Mouse (Mus musculus): Measurements from ENCODE around the gene Gpkow. TPM values are rescaled to one million over a fixed set of nuclear protein-coding genes. Genes with fewer than 3 reads are reported as not detected.
"Not testable (repeated sequence)": the region's sequence is repeated elsewhere in the genome, so short reads cannot be mapped to it uniquely, and the experiment has no call there.

Gpkow gene
- polyA plus RNA-seq, 1 experiment from 2014 or later, result 30.0 TPM

GRCm38 (mm10) chrX:7714135-7714899, 17.4 kb downstream of the Gpkow start, which contains the start of gene Wdr45:
Wdr45 (plus strand) TSS chrX:7714333.
- not testable (repeated sequence) for H3K9me3 ChIP-seq (ENCODE audit: control insufficient read depth, low read length); H3K27me3 ChIP-seq (replicated peaks; ENCODE audit: control insufficient read depth, insufficient read depth, low read length); H3K36me3 ChIP-seq (ENCODE audit: control insufficient read depth, insufficient read depth, low read length); H3K27ac ChIP-seq (ENCODE audit: low read depth, low read length); H3K9ac ChIP-seq (ENCODE audit: low read depth, low read length); H3K4me1 ChIP-seq (replicated peaks; ENCODE audit: control insufficient read depth, insufficient read depth, low read length)
- ATAC-seq (replicated peaks; ENCODE audit: low FRiP score) (peak; percentile 94), DNase-seq (ENCODE audit: low spot score) (peak; percentile 71)
- Histone ChIP-seq H3K4me3 (ENCODE audit: low read depth, low read length) (peak within 1 kb of the TSS; percentile 44), H3K4me2 (peak within 1 kb of the TSS; percentile 60)
- 13% methylated on average over 33 of the region's 60 CpGs for WGBS

GRCm38 (mm10) chrX:7716058-7716457, 19.1 kb downstream of the Gpkow start:
- H3K4me3 ChIP-seq (ENCODE audit: low read depth, low read length); H3K4me2 ChIP-seq; DNase-seq (ENCODE audit: low spot score); H3K4me1 ChIP-seq (replicated peaks; ENCODE audit: control insufficient read depth, insufficient read depth, low read length); H3K27ac ChIP-seq (ENCODE audit: low read depth, low read length); H3K9me3 ChIP-seq (ENCODE audit: control insufficient read depth, low read length); H3K36me3 ChIP-seq (ENCODE audit: control insufficient read depth, insufficient read depth, low read length); H3K27me3 ChIP-seq (replicated peaks; ENCODE audit: control insufficient read depth, insufficient read depth, low read length); H3K9ac ChIP-seq (ENCODE audit: low read depth, low read length); ATAC-seq (replicated peaks; ENCODE audit: low FRiP score): not testable (repeated sequence)
- WGBS, result 8% methylated on average over 1 of the region's 1 CpGs

- Histone ChIP-seq H3K27me3 (replicated peaks; ENCODE audit: control insufficient read depth, insufficient read depth, low read length) (no peaks in the 10 kb centered on the region), H3K4me2 (peak within 1 kb of the TSS; percentile 75), H3K36me3 (ENCODE audit: control insufficient read depth, insufficient read depth, low read length) (no peaks in the 10 kb centered on the region; the same call in 1 of the 2 replicates), H3K9me3 (ENCODE audit: control insufficient read depth, low read length) (no peaks in the 10 kb centered on the region), H3K9ac (ENCODE audit: low read depth, low read length) (peak within 1 kb of the TSS; percentile 67), H3K27ac (ENCODE audit: low read depth, low read length) (peak within 1 kb of the TSS; percentile 73), H3K4me3 (ENCODE audit: low read depth, low read length) (peak within 1 kb of the TSS; percentile 72), H3K4me1 (replicated peaks; ENCODE audit: control insufficient read depth, insufficient read depth, low read length) (peaks cover 3% of the 10 kb centered on the region; the same call in 1 of the 2 replicates)
- ATAC-seq (replicated peaks; ENCODE audit: low FRiP score) (peak; percentile 89), DNase-seq (ENCODE audit: low spot score) (peak; percentile 78)
- 23% methylated on average over 22 of the region's 22 CpGs for WGBS
These were observed 24.8 kb downstream of the Gpkow start, which contains the start of gene Gm45208 for GRCm38 (mm10) chrX:7721514-7722281. Gm45208 (plus strand) TSS chrX:7722245.

GRCm38 (mm10) chrX:7722282-7722611, 25.3 kb downstream of the Gpkow start:
- DNase-seq (ENCODE audit: low spot score) (no peak), ATAC-seq (replicated peaks; ENCODE audit: low FRiP score) (no peak)
- peak overlapping the region; percentile 73; the same call in 1 of the 2 replicates for H3K27ac ChIP-seq (ENCODE audit: low read depth, low read length)
- H3K9ac ChIP-seq (ENCODE audit: low read depth, low read length), result peak overlapping the region; percentile 67
- H3K4me1 ChIP-seq (replicated peaks; ENCODE audit: control insufficient read depth, insufficient read depth, low read length), result peaks cover 3% of the 10 kb centered on the region; the same call in 1 of the 2 replicates
- H3K4me2 ChIP-seq, result peak overlapping the region; percentile 75
- H3K9me3 ChIP-seq (ENCODE audit: control insufficient read depth, low read length), result no peaks in the 10 kb centered on the region
- H3K36me3 ChIP-seq (ENCODE audit: control insufficient read depth, insufficient read depth, low read length), result no peaks in the 10 kb centered on the region; the same call in 1 of the 2 replicates
- no peaks in the 10 kb centered on the region for H3K27me3 ChIP-seq (replicated peaks; ENCODE audit: control insufficient read depth, insufficient read depth, low read length)
- H3K4me3 ChIP-seq (ENCODE audit: low read depth, low read length), result peak overlapping the region; percentile 72
- 15% methylated on average over 11 of the region's 11 CpGs for WGBS

GRCm38 (mm10) chrX:7722691-7723090, 25.8 kb downstream of the Gpkow start:
- 14% methylated on average over 4 of the region's 4 CpGs for whole genome bisulfite sequencing
- H3K36me3 ChIP-seq (ENCODE audit: control insufficient read depth, insufficient read depth, low read length), result no peaks in the 10 kb centered on the region; the same call in 1 of the 2 replicates

GRCm38 (mm10) chrX:7724135-7724534, 27.2 kb downstream of the Gpkow start:
- Histone ChIP-seq H3K9me3 (ENCODE audit: control insufficient read depth, low read length) (no peaks in the 10 kb centered on the region), H3K27me3 (replicated peaks; ENCODE audit: control insufficient read depth, insufficient read depth, low read length) (no peaks in the 10 kb centered on the region), H3K27ac (ENCODE audit: low read depth, low read length) (no peak overlapping the region), H3K4me3 (ENCODE audit: low read depth, low read length) (no peak overlapping the region), H3K36me3 (ENCODE audit: control insufficient read depth, insufficient read depth, low read length) (no peaks in the 10 kb centered on the region; the same call in 1 of the 2 replicates), H3K4me1 (replicated peaks; ENCODE audit: control insufficient read depth, insufficient read depth, low read length) (peaks cover 3% of the 10 kb centered on the region; the same call in 1 of the 2 replicates), H3K9ac (ENCODE audit: low read depth, low read length) (no peak overlapping the region), H3K4me2 (no peak overlapping the region)
- DNase-seq (ENCODE audit: low spot score) (no peak), ATAC-seq (replicated peaks; ENCODE audit: low FRiP score) (no peak)
- 74% methylated on average over 7 of the region's 7 CpGs for WGBS

More at GRCm38 (mm10) chrX:7722691-7723090, 25.8 kb downstream of the Gpkow start:
- DNase-seq (ENCODE audit: low spot score), result no peak
- H3K4me2 ChIP-seq, result peak overlapping the region; percentile 75
- no peak overlapping the region for H3K27ac ChIP-seq (ENCODE audit: low read depth, low read length)
- H3K4me3 ChIP-seq (ENCODE audit: low read depth, low read length), result peak overlapping the region; percentile 72
- no peaks in the 10 kb centered on the region for H3K9me3 ChIP-seq (ENCODE audit: control insufficient read depth, low read length)
- H3K27me3 ChIP-seq (replicated peaks; ENCODE audit: control insufficient read depth, insufficient read depth, low read length), result no peaks in the 10 kb centered on the region
- H3K9ac ChIP-seq (ENCODE audit: low read depth, low read length), result peak overlapping the region; percentile 67
- H3K4me1 ChIP-seq (replicated peaks; ENCODE audit: control insufficient read depth, insufficient read depth, low read length), result peaks cover 3% of the 10 kb centered on the region; the same call in 1 of the 2 replicates
- no peak for ATAC-seq (replicated peaks; ENCODE audit: low FRiP score)

GRCm38 (mm10) chrX:7725841-7726240, 28.9 kb downstream of the Gpkow start:
- H3K4me1 ChIP-seq (replicated peaks; ENCODE audit: control insufficient read depth, insufficient read depth, low read length), result peaks cover 3% of the 10 kb centered on the region; the same call in 1 of the 2 replicates
- H3K36me3 ChIP-seq (ENCODE audit: control insufficient read depth, insufficient read depth, low read length), result no peaks in the 10 kb centered on the region; the same call in 1 of the 2 replicates
- H3K27ac ChIP-seq (ENCODE audit: low read depth, low read length), result no peak overlapping the region
- WGBS, result 85% methylated on average over 12 of the region's 12 CpGs
- ATAC-seq (replicated peaks; ENCODE audit: low FRiP score), result no peak
- H3K9ac ChIP-seq (ENCODE audit: low read depth, low read length), result no peak overlapping the region
- no peaks in the 10 kb centered on the region for H3K27me3 ChIP-seq (replicated peaks; ENCODE audit: control insufficient read depth, insufficient read depth, low read length)
- no peaks in the 10 kb centered on the region for H3K9me3 ChIP-seq (ENCODE audit: control insufficient read depth, low read length)
- DNase-seq (ENCODE audit: low spot score), result no peak
- H3K4me3 ChIP-seq (ENCODE audit: low read depth, low read length), result no peak overlapping the region
- no peak overlapping the region for H3K4me2 ChIP-seq

- ATAC-seq (replicated peaks; ENCODE audit: low FRiP score), result no peak
- no peak overlapping the region for H3K4me3 ChIP-seq (ENCODE audit: low read depth, low read length)
- no peaks in the 10 kb centered on the region for H3K27me3 ChIP-seq (replicated peaks; ENCODE audit: control insufficient read depth, insufficient read depth, low read length)
- 86% methylated on average over 13 of the region's 13 CpGs for WGBS
- no peak overlapping the region for H3K27ac ChIP-seq (ENCODE audit: low read depth, low read length)
- DNase-seq (ENCODE audit: low spot score), result no peak
- no peaks in the 10 kb centered on the region; the same call in 1 of the 2 replicates for H3K36me3 ChIP-seq (ENCODE audit: control insufficient read depth, insufficient read depth, low read length)
- peaks cover 3% of the 10 kb centered on the region; the same call in 1 of the 2 replicates for H3K4me1 ChIP-seq (replicated peaks; ENCODE audit: control insufficient read depth, insufficient read depth, low read length)
- H3K9ac ChIP-seq (ENCODE audit: low read depth, low read length), result no peak overlapping the region
- H3K4me2 ChIP-seq, result no peak overlapping the region
- no peaks in the 10 kb centered on the region for H3K9me3 ChIP-seq (ENCODE audit: control insufficient read depth, low read length)
These were observed 30.2 kb downstream of the Gpkow start for GRCm38 (mm10) chrX:7727176-7727575.
